Mouse (Mus musculus) hindbrain, postnatal 0 days (tissue): ENCODE results near the gene Gm21970. TPM values are rescaled to one million over a fixed set of nuclear protein-coding genes. Genes with fewer than 3 reads are reported as not detected.
A peak's percentile ranks its signal among the peaks of the same experiment; 100 is the strongest.

Experiments used
- ATAC-seq: fragments of 200-750 bp; cut with Nextera tagmentation; 2 replicates; pipeline ENCODE4 v1.8.0; 2017; ENCODE audit warnings: mild to moderate bottlenecking, moderate TSS enrichment, moderate library complexity
- DNase-seq: peaks from one replicate; pipeline ENCODE4 v3.0.0-alpha.2; 2015; ENCODE audit warnings: low spot score
- H3K27ac ChIP-seq: fragments of 300-500 bp; sonication (generic); 2 replicates; pipeline ENCODE4 v1.5.1; 2014; ENCODE audit warnings: mild to moderate bottlenecking
- H3K27me3 ChIP-seq: fragments of 300-500 bp; sonication (generic); 2 replicates; pipeline ENCODE4 v1.6.1; 2014; ENCODE audit warnings: low read length, mixed read lengths; ENCODE audit not compliant: insufficient read depth
- H3K36me3 ChIP-seq: fragments of 300-500 bp; sonication (generic); 2 replicates; pipeline ENCODE4 v1.6.1; 2014; ENCODE audit warnings: low read length, mixed read lengths; ENCODE audit not compliant: insufficient read depth
- H3K4me1 ChIP-seq: fragments of 300-500 bp; sonication (generic); 2 replicates; pipeline ENCODE4 v1.6.1; 2014; ENCODE audit warnings: antibody characterized with exemption, low read length, mixed read lengths; ENCODE audit not compliant: insufficient read depth
- H3K4me2 ChIP-seq: fragments of 300-500 bp; sonication (generic); 2 replicates; pipeline ENCODE4 v1.6.1; 2014; ENCODE audit warnings: low read depth, mild to moderate bottlenecking, low read length, moderate library complexity, mixed read lengths
- H3K4me3 ChIP-seq: fragments of 300-500 bp; sonication (generic); 2 replicates; pipeline ENCODE4 v1.5.1; 2014; ENCODE audit warnings: low read length
- H3K9ac ChIP-seq: fragments of 300-500 bp; sonication (generic); replicated peaks from 2 replicates; pipeline ENCODE4 v1.6.1; 2014; ENCODE audit warnings: mild to moderate bottlenecking, low read length, moderate library complexity, mixed read lengths
- H3K9me3 ChIP-seq: fragments of 300-500 bp; sonication (generic); 2 replicates; pipeline ENCODE4 v1.6.1; 2016; ENCODE audit warnings: low read length, mixed read lengths
- CTCF ChIP-seq: IDR thresholded peaks from 2 replicates; pipeline ENCODE4 v1.5.1; 2016; ENCODE audit warnings: antibody characterized with exemption, control low read depth, low read depth
- WGBS: fragments of 180-500 bp; shearing (Covaris S2); extraction: QIAGEN DNeasy Blood & Tissue Kit; methylation state at CpG from one replicate; pipeline ENCODE4 v1.1.7; 2014; 5-methylcytosine and 5-hydroxymethylcytosine counted together
- polyA plus RNA-seq: library from polyadenylated mRNA; unstranded; fragments of >200 nt; fragmentation: Nextera tagmentation; extraction: Ambion mirVana; gene quantifications from 2 replicates; pipeline ENCODE4 v1.2.1, GENCODE M21; 2015
- total RNA-seq: library from RNA; depleted of rRNA; stranded (reverse); fragments of >200 nt; gene quantifications from 2 replicates; pipeline ENCODE4 v1.2.3, GENCODE M21; 2014

The Gm21970 gene
- total and polyA plus RNA-seq, 2 experiments from 2014 or later, result not detected

DNA sequence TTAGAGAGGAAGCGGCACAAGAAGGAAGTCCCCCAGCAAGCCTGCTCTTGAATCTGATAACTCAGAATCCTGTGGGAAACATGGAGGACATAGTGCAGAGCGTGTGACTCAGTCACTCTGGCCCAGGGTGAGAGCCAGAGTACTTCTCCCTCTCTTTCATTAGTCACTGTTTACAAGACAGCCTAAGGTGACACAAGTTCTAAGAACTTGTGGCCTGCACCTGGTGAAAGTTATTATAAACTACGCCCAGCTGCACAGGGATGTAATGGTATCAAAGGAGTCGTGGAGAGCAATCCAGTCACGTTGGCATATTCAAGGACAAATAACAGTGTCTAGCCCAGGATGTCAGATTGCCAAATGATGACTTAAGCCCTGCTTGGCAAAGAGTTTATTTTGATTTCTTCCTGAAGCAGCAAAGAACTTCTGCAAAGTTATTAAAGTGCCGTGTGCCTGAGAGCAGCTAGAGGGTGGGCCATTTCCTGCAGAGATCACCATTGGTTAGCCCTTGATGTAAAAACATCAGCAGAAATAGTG, 60.9 kb downstream of the Gm21970 start:
- TF ChIP-seq CTCF, result no peak
- no peaks in the 10 kb centered on the region for H3K36me3 ChIP-seq
- WGBS, result 73% methylated on average over 6 of the region's 6 CpGs
- no peaks in the 10 kb centered on the region for H3K9me3 ChIP-seq
- no peak overlapping the region for H3K27ac ChIP-seq
- no peaks in the 10 kb centered on the region for H3K4me1 ChIP-seq
- DNase-seq (no peak), ATAC-seq (no peak)
- H3K4me2 ChIP-seq, result no peak overlapping the region
- H3K9ac ChIP-seq, result no peak overlapping the region
- H3K27me3 ChIP-seq, result no peaks in the 10 kb centered on the region
- no peak overlapping the region for H3K4me3 ChIP-seq

DNA sequence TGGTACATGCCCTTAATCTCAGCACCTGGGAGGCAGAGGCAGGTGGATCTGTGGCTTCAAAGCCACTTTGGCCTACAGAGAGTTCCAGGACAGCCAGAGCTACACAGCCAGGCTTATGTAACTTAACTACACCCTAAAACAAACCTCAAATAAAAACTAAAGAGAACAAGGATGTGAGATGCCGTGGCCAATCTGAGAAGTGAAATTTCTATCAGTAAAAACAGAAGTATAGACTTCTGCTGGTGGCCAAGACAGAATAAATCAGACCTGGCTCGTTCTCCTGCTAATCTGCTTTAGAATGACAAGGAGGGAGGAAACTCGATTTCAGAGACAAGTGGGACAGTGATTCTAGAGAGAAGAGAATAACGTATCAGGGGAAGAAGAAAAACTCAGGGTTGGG, 64.3 kb downstream of the Gm21970 start:
- H3K27me3 ChIP-seq, result no peaks in the 10 kb centered on the region
- no peak for TF ChIP-seq CTCF
- no peak for ATAC-seq

DNA sequence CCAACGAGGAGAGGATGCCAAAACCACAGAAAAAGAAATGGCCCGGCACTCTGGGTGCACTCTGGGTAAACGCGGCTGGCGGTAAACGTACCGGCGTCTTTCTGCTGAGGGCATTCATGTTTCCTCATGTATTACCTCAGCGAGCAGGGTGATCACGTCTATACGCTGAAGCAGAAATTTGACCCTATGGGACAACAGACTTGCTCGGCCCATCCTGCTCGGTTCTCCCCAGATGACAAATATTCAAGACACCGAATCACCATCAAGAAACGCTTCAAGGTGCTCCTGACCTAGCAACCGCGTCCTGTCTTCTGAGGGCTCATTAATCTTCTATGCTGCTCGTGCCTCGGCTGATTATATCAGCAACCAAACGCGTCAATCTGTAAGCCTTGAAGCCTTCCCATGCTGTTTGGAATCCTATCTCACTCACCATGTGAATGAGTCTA, 66.8 kb downstream of the Gm21970 start:
- ATAC-seq (no peak), DNase-seq (no peak)
- no peak for TF ChIP-seq CTCF
- WGBS, result 66% methylated on average over 21 of the region's 21 CpGs
- H3K27me3 ChIP-seq, result no peaks in the 10 kb centered on the region
- H3K36me3 ChIP-seq, result no peaks in the 10 kb centered on the region
- no peaks in the 10 kb centered on the region for H3K4me1 ChIP-seq
- H3K27ac ChIP-seq, result no peak overlapping the region
- no peak overlapping the region for H3K4me2 ChIP-seq
- H3K4me3 ChIP-seq, result no peak overlapping the region
- no peak overlapping the region for H3K9ac ChIP-seq
- H3K9me3 ChIP-seq, result no peaks in the 10 kb centered on the region

More for the DNA sequence above, 64.3 kb downstream of the Gm21970 start:
- no peaks in the 10 kb centered on the region for H3K9me3 ChIP-seq
- DNase-seq, result no peak
- H3K4me3 ChIP-seq, result no peak overlapping the region
- no peaks in the 10 kb centered on the region for H3K36me3 ChIP-seq
- H3K27ac ChIP-seq, result no peak overlapping the region
- no peaks in the 10 kb centered on the region for H3K4me1 ChIP-seq
- H3K9ac ChIP-seq, result no peak overlapping the region
- 75% methylated on average over 4 of the region's 4 CpGs for WGBS
- no peak overlapping the region for H3K4me2 ChIP-seq

DNA sequence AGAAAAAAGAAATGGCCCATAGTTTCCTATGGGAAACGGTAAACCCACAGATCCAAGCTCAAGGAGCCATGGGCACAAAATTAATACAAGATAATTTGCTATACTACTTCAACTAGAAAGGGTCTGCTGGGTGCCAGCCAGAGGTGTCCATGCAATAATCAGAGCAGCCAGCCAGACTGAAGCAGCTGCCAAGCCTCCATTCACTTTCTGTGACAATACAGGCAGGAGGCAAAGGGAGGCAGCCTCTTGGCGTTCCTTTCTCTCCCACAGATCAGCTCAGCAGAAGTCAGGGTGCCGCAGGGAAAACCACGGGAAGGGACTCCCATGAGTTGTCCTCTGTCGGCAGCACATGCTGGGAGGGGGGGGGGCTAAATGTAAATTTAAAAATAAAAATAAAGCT, 67.5 kb downstream of the Gm21970 start:
- ATAC-seq (no peak), DNase-seq (peak; percentile 70)
- no peak overlapping the region for H3K27ac ChIP-seq
- H3K36me3 ChIP-seq, result no peaks in the 10 kb centered on the region
- H3K9ac ChIP-seq, result no peak overlapping the region
- 0 out of 2 replicates have a peak, but pooled peaks cover 1% of the 10 kb centered on the region for H3K4me1 ChIP-seq
- TF ChIP-seq CTCF, result no peak
- H3K4me2 ChIP-seq, result no peak overlapping the region
- H3K27me3 ChIP-seq, result no peaks in the 10 kb centered on the region
- 20% methylated on average over 5 of the region's 5 CpGs for WGBS
- H3K4me3 ChIP-seq, result no peak overlapping the region
- no peaks in the 10 kb centered on the region for H3K9me3 ChIP-seq

- WGBS, result 88% methylated on average over 3 of the region's 3 CpGs
- TF ChIP-seq CTCF, result no peak
- H3K27me3 ChIP-seq, result no peaks in the 10 kb centered on the region
- H3K27ac ChIP-seq, result no peak overlapping the region
- no peak overlapping the region for H3K4me3 ChIP-seq
- 0 out of 2 replicates have a peak, but pooled peaks cover 5% of the 10 kb centered on the region for H3K4me1 ChIP-seq
- ATAC-seq (no peak), DNase-seq (no peak)
- no peak overlapping the region for H3K9ac ChIP-seq
- H3K36me3 ChIP-seq, result no peaks in the 10 kb centered on the region
- H3K9me3 ChIP-seq, result no peaks in the 10 kb centered on the region
- no peak overlapping the region for H3K4me2 ChIP-seq
Measured at GRCm38 (mm10) chr16:91459396-91459795, 67.9 kb downstream of the Gm21970 start.

- Histone ChIP-seq H3K36me3 (no peaks in the 10 kb centered on the region), H3K4me3 (no peak overlapping the region), H3K9me3 (no peaks in the 10 kb centered on the region), H3K4me2 (no peak overlapping the region), H3K9ac (no peak overlapping the region), H3K27ac (no peak overlapping the region), H3K27me3 (no peaks in the 10 kb centered on the region), H3K4me1 (0 out of 2 replicates have a peak, but pooled peaks cover 7% of the 10 kb centered on the region)
- ATAC-seq (no peak), DNase-seq (no peak)
- 73% methylated on average over 11 of the region's 11 CpGs for WGBS
- peak; percentile 36 for TF ChIP-seq CTCF
Measured at GRCm38 (mm10) chr16:91459841-91460370, 68.4 kb downstream of the Gm21970 start.

DNA sequence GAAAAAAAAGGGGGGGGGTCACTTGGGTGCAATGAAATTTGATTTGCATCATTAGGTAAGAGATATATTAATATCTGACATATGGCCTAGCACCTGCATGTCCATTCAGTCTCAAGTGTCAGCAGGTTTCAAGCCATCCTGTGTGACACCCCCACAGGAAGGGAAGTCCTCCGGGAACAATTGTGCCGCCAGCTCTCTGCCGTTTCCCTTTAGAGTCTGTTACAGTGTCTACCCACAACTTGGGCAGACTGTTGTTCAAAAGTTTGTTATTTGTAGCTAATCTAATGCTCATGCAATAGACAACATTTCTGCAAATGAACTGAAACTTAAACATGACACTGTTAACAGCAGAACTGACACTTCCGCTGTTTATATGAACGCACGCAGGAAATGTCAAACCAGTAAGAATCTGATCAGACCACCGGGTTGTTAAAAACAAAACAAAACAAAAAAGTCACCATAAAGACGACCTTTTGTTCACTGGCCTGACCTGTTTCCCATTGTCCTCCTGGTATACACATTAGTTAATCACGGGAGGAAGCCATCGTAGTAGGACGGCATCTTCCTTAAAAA, 69.6 kb downstream of the Gm21970 start:
- DNase-seq (no peak), ATAC-seq (no peak)
- Histone ChIP-seq H3K27ac (no peak overlapping the region), H3K4me1 (peaks cover 11% of the 10 kb centered on the region; the same call in 1 of the 2 replicates), H3K9ac (no peak overlapping the region), H3K27me3 (no peaks in the 10 kb centered on the region), H3K4me3 (no peak overlapping the region), H3K4me2 (no peak overlapping the region), H3K36me3 (no peaks in the 10 kb centered on the region), H3K9me3 (no peaks in the 10 kb centered on the region)
- WGBS, result 66% methylated on average over 11 of the region's 11 CpGs
- TF ChIP-seq CTCF, result no peak
